Mouse (Mus musculus) bone marrow, adult 2 months (tissue): ENCODE results near the gene Pgam1.

Source experiments
- CTCF ChIP-seq: fragments of 200-500 bp; IDR thresholded peaks from 2 replicates; pipeline ENCODE4 v1.5.1; 2011; ENCODE audit warnings: low read length, control low read depth; ENCODE audit not compliant: control insufficient read depth, insufficient read depth
- POLR2A ChIP-seq: fragments of 200-500 bp; IDR thresholded peaks from 2 replicates; pipeline ENCODE4 v1.6.1; 2011; ENCODE audit warnings: low read depth, mild to moderate bottlenecking, control low read depth, low read length, borderline replicate concordance; ENCODE audit not compliant: control insufficient read depth

DNA sequence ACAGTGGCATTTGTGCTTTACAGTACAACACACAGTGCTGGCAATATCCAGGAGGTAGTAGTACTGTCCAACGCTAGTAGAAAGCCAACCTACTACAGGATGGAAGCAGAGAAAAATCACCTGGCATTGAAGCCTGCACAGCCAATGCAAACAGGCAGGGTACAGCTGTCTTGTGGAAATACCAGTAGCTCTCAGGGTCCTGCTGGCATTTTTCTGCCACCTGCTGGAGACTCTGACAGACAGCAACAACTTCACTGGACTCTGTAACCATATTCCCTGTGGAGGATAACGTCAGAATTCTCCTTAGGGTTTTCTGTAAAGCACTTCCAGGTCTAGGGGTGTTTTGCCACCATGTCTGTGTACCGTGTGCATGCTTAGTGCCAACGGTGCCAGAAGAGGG, 40.6 kb downstream of the Pgam1 start:
- TF ChIP-seq POLR2A, result no peak
- peak; percentile 42; the same call in 1 of the 2 replicates for TF ChIP-seq CTCF
